Comparison of ENCODE assay signal across 21 mouse cellular contexts in genomic region chr2:105178871-105179270, GRCm38 (mm10). TPM values are rescaled to one million over a fixed set of nuclear protein-coding genes. Genes with fewer than 3 reads are reported as not detected.
"Had no signal": no experiment of that assay in that cellular context is flagged by ENCODE, and none has a peak within 500 bp of the region (broad histone marks: within the 10 kb centered on the region; RNA-seq: fewer than 3 reads in every experiment).

No protein-coding gene starts in this region.

- ATAC-seq: liver, postnatal 0 days; lung, postnatal 0 days; midbrain, embryonic 13.5 days; midbrain, embryonic 15.5 days had no signal

- H3K9ac ChIP-seq: liver, embryonic 15.5 days; liver, postnatal 0 days; lung, embryonic 15.5 days; midbrain, embryonic 13.5 days; midbrain, embryonic 15.5 days; neural tube, embryonic 12.5 days; stomach, embryonic 15.5 days had no signal

- H3K27ac ChIP-seq: liver, embryonic 15.5 days; lung, embryonic 15.5 days; macrophage; midbrain, embryonic 13.5 days; midbrain, embryonic 15.5 days; neural tube, embryonic 12.5 days; stomach, embryonic 15.5 days; stomach, postnatal 0 days had no signal

- DNase-seq: liver, postnatal 0 days; lung, adult 2 months; lung, postnatal 14 days; lung, postnatal 36 days; right cerebral cortex, postnatal 14 days; thymus, adult 2 months; thymus, postnatal 25 days; thymus, postnatal 4 days had no signal

- H3K4me3 ChIP-seq: liver, embryonic 15.5 days; lung, embryonic 15.5 days; midbrain, embryonic 13.5 days; midbrain, embryonic 15.5 days; neural tube, embryonic 12.5 days; stomach, embryonic 15.5 days had no signal

- H3K4me1 ChIP-seq: liver, embryonic 15.5 days; lung, embryonic 15.5 days; midbrain, embryonic 13.5 days; midbrain, embryonic 15.5 days; neural tube, embryonic 12.5 days; stomach, embryonic 15.5 days had no signal

- H3K27me3 ChIP-seq: liver, embryonic 15.5 days; lung, embryonic 15.5 days; midbrain, embryonic 13.5 days; midbrain, embryonic 15.5 days; neural tube, embryonic 12.5 days; stomach, embryonic 15.5 days had no signal

- H3K36me3 ChIP-seq: liver, embryonic 15.5 days; lung, embryonic 15.5 days; midbrain, embryonic 13.5 days; midbrain, embryonic 15.5 days; neural tube, embryonic 12.5 days; stomach, embryonic 15.5 days had no signal

- H3K9me3 ChIP-seq: liver, embryonic 15.5 days; lung, embryonic 15.5 days; midbrain, embryonic 15.5 days; stomach, embryonic 15.5 days had no signal

RNA-seq across cellular contexts. Expression of gene Them7, which starts 45.2 kb away (rescaled TPM):
- total RNA-seq: midbrain, postnatal 0 days; monocyte, adult 5-6 weeks; neutrophil, adult 5-6 weeks had no signal
- polyA plus RNA-seq: lung, adult 2 months; lung, postnatal 0 days; macrophage; midbrain, embryonic 13.5 days; midbrain, embryonic 15.5 days; midbrain, postnatal 0 days had no signal

RNA-seq across cellular contexts. Expression of gene Wt1, which starts 52.5 kb away (rescaled TPM):
- total RNA-seq: megakaryocyte progenitor cell, adult 5-6 weeks; midbrain, postnatal 0 days; monocyte, adult 5-6 weeks; neutrophil, adult 5-6 weeks had no signal
- polyA plus RNA-seq: macrophage had no signal
